Mouse (Mus musculus): Measurements from ENCODE around the gene Hunk.

DNA sequence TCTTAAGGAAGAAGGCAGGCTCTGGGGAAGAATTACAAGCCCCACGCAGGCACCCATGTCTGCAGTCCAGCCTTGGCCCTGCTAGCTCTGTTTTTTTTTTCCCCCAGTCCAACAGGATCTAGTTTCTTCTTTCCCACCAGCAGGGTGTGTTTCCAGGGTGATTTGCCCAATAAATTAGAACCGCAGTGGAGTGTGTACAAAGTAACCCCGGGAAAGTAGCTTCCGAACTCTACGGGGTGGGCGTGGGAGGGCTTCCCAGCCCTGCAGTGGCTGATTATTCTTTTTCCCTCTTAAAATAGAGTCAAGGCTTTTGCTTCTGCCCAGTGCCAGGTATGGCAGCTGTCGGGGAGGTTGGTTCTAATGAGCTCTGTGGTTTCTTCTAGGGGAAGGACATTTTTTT is 35.3 kb downstream of the Hunk start:
- TF ChIP-seq EP300 (IDR thresholded peaks at IDR 0.05; ENCODE audit: low read depth in 1 of 2, low read length in 2 of 2) (no peak), GATA1 (IDR thresholded peaks at IDR 0.05; ENCODE audit: low read depth, low read length) (no peak), MXI1 (IDR thresholded peaks at IDR 0.05; ENCODE audit: low read depth, low read length) (no peak), CTCF (IDR thresholded peaks at IDR 0.05 in 2 of 3, conservative IDR thresholded peaks at IDR 0.05 in 1 of 3; ENCODE audit: control insufficient read depth in 1 of 3, insufficient read depth in 1 of 3, low read depth in 2 of 3, low read length in 3 of 3, poor library complexity in 1 of 3, severe bottlenecking in 1 of 3) (no peak), JUND (IDR thresholded peaks at IDR 0.05; ENCODE audit: low read depth, low read length) (no peak), TAL1 (IDR thresholded peaks at IDR 0.05; ENCODE audit: low read length) (no peak)

All from MEL (cell line).